Mouse (Mus musculus): ENCODE measurements around the gene Guk1. TPM values are rescaled to one million over a fixed set of nuclear protein-coding genes. Genes with fewer than 3 reads are reported as not detected.

Guk1 gene
- 242 and 261 TPM in 2 replicates for polyA plus RNA-seq (2015; fragmentation: Nextera tagmentation; extraction: Ambion mirVana)

- WGBS, result 4% methylated on average over 16 of the region's 16 CpGs
- H3K4me2 ChIP-seq (ENCODE audit: low read length), result peak within 1 kb of the TSS; percentile 56
- peak; percentile 44 for ATAC-seq
Measured at GRCm38 (mm10) chr11:59192059-59192386, at the start of gene Guk1. Guk1 (minus strand) TSS chr11:59192212.

GRCm38 (mm10) chr11:59239796-59240195 lies 47.8 kb upstream of the Guk1 start:
- H3K9me3 ChIP-seq (replicated peaks; ENCODE audit: control insufficient read depth, low read length, poor library complexity, severe bottlenecking), result no peaks in the 10 kb centered on the region
- H3K4me3 ChIP-seq (ENCODE audit: low read depth, low read length), result no peak overlapping the region
- 83% methylated on average over 4 of the region's 4 CpGs for WGBS
- H3K4me1 ChIP-seq (ENCODE audit: control insufficient read depth, insufficient read depth, low read length), result peaks cover 9% of the 10 kb centered on the region
- H3K9ac ChIP-seq (ENCODE audit: low read depth, low read length), result no peak overlapping the region
- H3K4me2 ChIP-seq (ENCODE audit: low read length), result no peak overlapping the region
- no peaks in the 10 kb centered on the region for H3K36me3 ChIP-seq (ENCODE audit: control insufficient read depth, insufficient read depth, low read length)
- H3K27me3 ChIP-seq (ENCODE audit: control insufficient read depth, insufficient read depth, low read depth, low read length), result no peaks in the 10 kb centered on the region
- no peak for ATAC-seq
- no peak overlapping the region for H3K27ac ChIP-seq (ENCODE audit: low read length)

More at GRCm38 (mm10) chr11:59192059-59192386, at the start of gene Guk1:
- Histone ChIP-seq H3K27ac (ENCODE audit: low read length) (peak within 1 kb of the TSS; percentile 91), H3K27me3 (ENCODE audit: control insufficient read depth, insufficient read depth, low read depth, low read length) (no peaks in the 10 kb centered on the region), H3K9ac (ENCODE audit: low read depth, low read length) (peak within 1 kb of the TSS; percentile 83), H3K36me3 (ENCODE audit: control insufficient read depth, insufficient read depth, low read length) (no peaks in the 10 kb centered on the region), H3K4me1 (ENCODE audit: control insufficient read depth, insufficient read depth, low read length) (peaks cover 12% of the 10 kb centered on the region), H3K9me3 (replicated peaks; ENCODE audit: control insufficient read depth, low read length, poor library complexity, severe bottlenecking) (no peaks in the 10 kb centered on the region), H3K4me3 (ENCODE audit: low read depth, low read length) (peak within 1 kb of the TSS; percentile 62)

GRCm38 (mm10) chr11:59239428-59239785 lies 47.4 kb upstream of the Guk1 start:
- H3K36me3 ChIP-seq (ENCODE audit: control insufficient read depth, insufficient read depth, low read length), result no peaks in the 10 kb centered on the region
- H3K4me2 ChIP-seq (ENCODE audit: low read length), result no peak overlapping the region
- H3K9me3 ChIP-seq (replicated peaks; ENCODE audit: control insufficient read depth, low read length, poor library complexity, severe bottlenecking), result no peaks in the 10 kb centered on the region
- no peak overlapping the region for H3K4me3 ChIP-seq (ENCODE audit: low read depth, low read length)
- ATAC-seq, result peak; percentile 3; the same call in 1 of the 2 replicates
- no peaks in the 10 kb centered on the region for H3K27me3 ChIP-seq (ENCODE audit: control insufficient read depth, insufficient read depth, low read depth, low read length)
- H3K9ac ChIP-seq (ENCODE audit: low read depth, low read length), result 0 out of 2 replicates have a peak overlapping the region, but pooled peaks have one; percentile 34
- H3K4me1 ChIP-seq (ENCODE audit: control insufficient read depth, insufficient read depth, low read length), result peaks cover 9% of the 10 kb centered on the region
- 61% methylated on average over 4 of the region's 4 CpGs for WGBS
- no peak overlapping the region for H3K27ac ChIP-seq (ENCODE audit: low read length)

- Histone ChIP-seq H3K4me3 (ENCODE audit: low read depth, low read length) (no peak overlapping the region), H3K27me3 (ENCODE audit: control insufficient read depth, insufficient read depth, low read depth, low read length) (no peaks in the 10 kb centered on the region), H3K36me3 (ENCODE audit: control insufficient read depth, insufficient read depth, low read length) (no peaks in the 10 kb centered on the region), H3K9me3 (replicated peaks; ENCODE audit: control insufficient read depth, low read length, poor library complexity, severe bottlenecking) (no peaks in the 10 kb centered on the region), H3K9ac (ENCODE audit: low read depth, low read length) (0 out of 2 replicates have a peak overlapping the region, but pooled peaks have one; percentile 34), H3K4me1 (ENCODE audit: control insufficient read depth, insufficient read depth, low read length) (peaks cover 9% of the 10 kb centered on the region), H3K4me2 (ENCODE audit: low read length) (peak overlapping the region; percentile 14; the same call in 1 of the 2 replicates), H3K27ac (ENCODE audit: low read length) (no peak overlapping the region)
- WGBS, result 4% methylated on average over 14 of the region's 15 CpGs
- peak; percentile 60; the same call in 1 of the 2 replicates for ATAC-seq
Measured at GRCm38 (mm10) chr11:59238525-59239427, 46.8 kb upstream of the Guk1 start.

GRCm38 (mm10) chr11:59232797-59233196 lies 40.8 kb upstream of the Guk1 start:
- no peak overlapping the region for H3K4me3 ChIP-seq (ENCODE audit: low read depth, low read length)
- ATAC-seq, result no peak
- H3K27ac ChIP-seq (ENCODE audit: low read length), result no peak overlapping the region
- no peaks in the 10 kb centered on the region for H3K36me3 ChIP-seq (ENCODE audit: control insufficient read depth, insufficient read depth, low read length)
- no peaks in the 10 kb centered on the region for H3K27me3 ChIP-seq (ENCODE audit: control insufficient read depth, insufficient read depth, low read depth, low read length)
- WGBS, result 65% methylated on average over 2 of the region's 2 CpGs
- no peak overlapping the region for H3K4me2 ChIP-seq (ENCODE audit: low read length)
- H3K9me3 ChIP-seq (replicated peaks; ENCODE audit: control insufficient read depth, low read length, poor library complexity, severe bottlenecking), result no peaks in the 10 kb centered on the region
- peaks cover 6% of the 10 kb centered on the region; the same call in 1 of the 2 replicates for H3K4me1 ChIP-seq (ENCODE audit: control insufficient read depth, insufficient read depth, low read length)
- H3K9ac ChIP-seq (ENCODE audit: low read depth, low read length), result no peak overlapping the region

GRCm38 (mm10) chr11:59230144-59230760 lies 38.2 kb upstream of the Guk1 start:
- Histone ChIP-seq H3K4me1 (ENCODE audit: control insufficient read depth, insufficient read depth, low read length) (peaks cover 25% of the 10 kb centered on the region), H3K27ac (ENCODE audit: low read length) (no peak overlapping the region), H3K4me2 (ENCODE audit: low read length) (no peak overlapping the region), H3K27me3 (ENCODE audit: control insufficient read depth, insufficient read depth, low read depth, low read length) (no peaks in the 10 kb centered on the region), H3K36me3 (ENCODE audit: control insufficient read depth, insufficient read depth, low read length) (no peaks in the 10 kb centered on the region), H3K9me3 (replicated peaks; ENCODE audit: control insufficient read depth, low read length, poor library complexity, severe bottlenecking) (no peaks in the 10 kb centered on the region), H3K4me3 (ENCODE audit: low read depth, low read length) (no peak overlapping the region), H3K9ac (ENCODE audit: low read depth, low read length) (no peak overlapping the region)
- no peak for ATAC-seq
- WGBS, result 15% methylated on average over 7 of the region's 7 CpGs

- Histone ChIP-seq H3K27me3 (ENCODE audit: control insufficient read depth, insufficient read depth, low read depth, low read length) (no peaks in the 10 kb centered on the region), H3K9ac (ENCODE audit: low read depth, low read length) (peak within 1 kb of the TSS; percentile 98), H3K4me1 (ENCODE audit: control insufficient read depth, insufficient read depth, low read length) (peaks cover 34% of the 10 kb centered on the region), H3K27ac (ENCODE audit: low read length) (peak within 1 kb of the TSS; percentile 90), H3K4me3 (ENCODE audit: low read depth, low read length) (peak within 1 kb of the TSS; percentile 97), H3K36me3 (ENCODE audit: control insufficient read depth, insufficient read depth, low read length) (no peaks in the 10 kb centered on the region), H3K4me2 (ENCODE audit: low read length) (peak within 1 kb of the TSS; percentile 66), H3K9me3 (replicated peaks; ENCODE audit: control insufficient read depth, low read length, poor library complexity, severe bottlenecking) (no peaks in the 10 kb centered on the region)
- ATAC-seq, result peak; percentile 95
- 7% methylated on average over 51 of the region's 59 CpGs for WGBS
Measured at GRCm38 (mm10) chr11:59228122-59228953, 36.3 kb upstream of the Guk1 start, which contains the start of gene Arf1. Arf1 (minus strand) TSS chr11:59228270.

GRCm38 (mm10) chr11:59227604-59228121 lies 35.7 kb upstream of the Guk1 start:
- under 1% methylated on average over 46 of the region's 51 CpGs for WGBS
- peak overlapping the region; percentile 97 for H3K4me3 ChIP-seq (ENCODE audit: low read depth, low read length)

More at GRCm38 (mm10) chr11:59227604-59228121, 35.7 kb upstream of the Guk1 start:
- no peaks in the 10 kb centered on the region for H3K36me3 ChIP-seq (ENCODE audit: control insufficient read depth, insufficient read depth, low read length)
- H3K4me2 ChIP-seq (ENCODE audit: low read length), result peak overlapping the region; percentile 66
- H3K27ac ChIP-seq (ENCODE audit: low read length), result peak overlapping the region; percentile 90
- peak; percentile 80; the same call in 1 of the 2 replicates for ATAC-seq
- no peaks in the 10 kb centered on the region for H3K9me3 ChIP-seq (replicated peaks; ENCODE audit: control insufficient read depth, low read length, poor library complexity, severe bottlenecking)
- peaks cover 34% of the 10 kb centered on the region for H3K4me1 ChIP-seq (ENCODE audit: control insufficient read depth, insufficient read depth, low read length)
- peak overlapping the region; percentile 98 for H3K9ac ChIP-seq (ENCODE audit: low read depth, low read length)
- H3K27me3 ChIP-seq (ENCODE audit: control insufficient read depth, insufficient read depth, low read depth, low read length), result no peaks in the 10 kb centered on the region

All from midbrain, embryonic 16.5 days (tissue).